Mouse (Mus musculus): ENCODE results near the gene Gch1. TPM values are rescaled to one million over a fixed set of nuclear protein-coding genes. Genes with fewer than 3 reads are reported as not detected.

Gene Gch1
- polyA plus RNA-seq, 1 experiment from 2014 or later: 37.1 TPM

GRCm38 (mm10) chr14:47161921-47162427 lies 27.2 kb downstream of the Gch1 start:
- no peak overlapping the region for H3K4me2 ChIP-seq (replicated peaks; ENCODE audit: low read depth)
- H3K9me3 ChIP-seq (ENCODE audit: control insufficient read depth): no peaks in the 10 kb centered on the region
- TF ChIP-seq CTCF (IDR thresholded peaks at IDR 0.05; ENCODE audit: low read depth): no peak
- H3K4me1 ChIP-seq (replicated peaks; ENCODE audit: control insufficient read depth, insufficient read depth, low read length): no peaks in the 10 kb centered on the region
- ATAC-seq: no peak
- H3K27me3 ChIP-seq (replicated peaks; ENCODE audit: control insufficient read depth, insufficient read depth, low read length): no peaks in the 10 kb centered on the region
- no peaks in the 10 kb centered on the region for H3K36me3 ChIP-seq (ENCODE audit: control insufficient read depth, insufficient read depth)
- H3K4me3 ChIP-seq (ENCODE audit: low read depth, low read length): no peak overlapping the region
- 71% methylated on average over 4 of the region's 5 CpGs for WGBS
- no peak overlapping the region for H3K9ac ChIP-seq (ENCODE audit: low read depth, low read length)
- no peak overlapping the region for H3K27ac ChIP-seq (ENCODE audit: low read depth, low read length)

- H3K27ac ChIP-seq (ENCODE audit: low read depth, low read length): no peak overlapping the region
Measured at GRCm38 (mm10) chr14:47160051-47160640, 29.1 kb downstream of the Gch1 start.

GRCm38 (mm10) chr14:47154303-47154702 lies 34.9 kb downstream of the Gch1 start:
- TF ChIP-seq CTCF (IDR thresholded peaks at IDR 0.05; ENCODE audit: low read depth): no peak
- ATAC-seq: no peak
- Histone ChIP-seq H3K4me3 (ENCODE audit: low read depth, low read length) (no peak overlapping the region), H3K27ac (ENCODE audit: low read depth, low read length) (no peak overlapping the region), H3K4me1 (replicated peaks; ENCODE audit: control insufficient read depth, insufficient read depth, low read length) (no peaks in the 10 kb centered on the region), H3K36me3 (ENCODE audit: control insufficient read depth, insufficient read depth) (no peaks in the 10 kb centered on the region), H3K4me2 (replicated peaks; ENCODE audit: low read depth) (no peak overlapping the region), H3K9me3 (ENCODE audit: control insufficient read depth) (no peaks in the 10 kb centered on the region), H3K27me3 (replicated peaks; ENCODE audit: control insufficient read depth, insufficient read depth, low read length) (no peaks in the 10 kb centered on the region), H3K9ac (ENCODE audit: low read depth, low read length) (no peak overlapping the region)
- 94% methylated on average over 3 of the region's 3 CpGs for WGBS

More at GRCm38 (mm10) chr14:47160051-47160640, 29.1 kb downstream of the Gch1 start:
- H3K4me3 ChIP-seq (ENCODE audit: low read depth, low read length): no peak overlapping the region
- H3K9me3 ChIP-seq (ENCODE audit: control insufficient read depth): no peaks in the 10 kb centered on the region
- 77% methylated on average over 2 of the region's 2 CpGs for WGBS
- H3K9ac ChIP-seq (ENCODE audit: low read depth, low read length): no peak overlapping the region
- ATAC-seq: no peak
- H3K4me1 ChIP-seq (replicated peaks; ENCODE audit: control insufficient read depth, insufficient read depth, low read length): no peaks in the 10 kb centered on the region
- no peaks in the 10 kb centered on the region for H3K36me3 ChIP-seq (ENCODE audit: control insufficient read depth, insufficient read depth)
- no peak for TF ChIP-seq CTCF (IDR thresholded peaks at IDR 0.05; ENCODE audit: low read depth)
- no peaks in the 10 kb centered on the region for H3K27me3 ChIP-seq (replicated peaks; ENCODE audit: control insufficient read depth, insufficient read depth, low read length)
- H3K4me2 ChIP-seq (replicated peaks; ENCODE audit: low read depth): no peak overlapping the region

DNA sequence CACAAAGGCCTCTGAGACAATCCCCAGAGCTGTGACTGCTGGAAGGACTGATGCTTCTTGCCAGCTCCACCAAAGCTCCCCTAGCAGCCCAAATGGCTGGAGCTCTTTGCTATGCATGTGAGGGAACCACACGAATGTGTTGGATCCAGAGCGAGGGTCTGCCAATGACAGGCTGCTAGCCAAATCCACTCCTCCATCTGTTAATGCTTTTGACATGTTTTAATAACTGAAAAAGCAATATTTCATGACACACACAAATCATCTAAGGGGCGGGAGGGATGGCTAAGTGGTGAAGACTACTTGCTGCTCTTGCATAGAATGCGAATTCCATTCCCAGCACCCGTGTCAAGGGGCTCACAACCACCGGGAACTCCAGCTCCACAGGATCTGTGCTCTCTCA lies 37.9 kb downstream of the Gch1 start:
- no peak overlapping the region for H3K27ac ChIP-seq (ENCODE audit: low read depth, low read length)
- H3K36me3 ChIP-seq (ENCODE audit: control insufficient read depth, insufficient read depth): no peaks in the 10 kb centered on the region
- no peak overlapping the region for H3K9ac ChIP-seq (ENCODE audit: low read depth, low read length)
- no peaks in the 10 kb centered on the region for H3K9me3 ChIP-seq (ENCODE audit: control insufficient read depth)
- ATAC-seq: no peak
- H3K4me2 ChIP-seq (replicated peaks; ENCODE audit: low read depth): no peak overlapping the region
- no peak for TF ChIP-seq CTCF (IDR thresholded peaks at IDR 0.05; ENCODE audit: low read depth)
- H3K4me3 ChIP-seq (ENCODE audit: low read depth, low read length): no peak overlapping the region
- WGBS: 89% methylated on average over 6 of the region's 6 CpGs
- no peaks in the 10 kb centered on the region for H3K27me3 ChIP-seq (replicated peaks; ENCODE audit: control insufficient read depth, insufficient read depth, low read length)
- H3K4me1 ChIP-seq (replicated peaks; ENCODE audit: control insufficient read depth, insufficient read depth, low read length): no peaks in the 10 kb centered on the region

GRCm38 (mm10) chr14:47144326-47144725 lies 44.9 kb downstream of the Gch1 start:
- Histone ChIP-seq H3K9ac (ENCODE audit: low read depth, low read length) (no peak overlapping the region), H3K4me2 (replicated peaks; ENCODE audit: low read depth) (no peak overlapping the region), H3K27me3 (replicated peaks; ENCODE audit: control insufficient read depth, insufficient read depth, low read length) (no peaks in the 10 kb centered on the region), H3K4me1 (replicated peaks; ENCODE audit: control insufficient read depth, insufficient read depth, low read length) (no peaks in the 10 kb centered on the region), H3K4me3 (ENCODE audit: low read depth, low read length) (no peak overlapping the region), H3K9me3 (ENCODE audit: control insufficient read depth) (no peaks in the 10 kb centered on the region), H3K27ac (ENCODE audit: low read depth, low read length) (no peak overlapping the region), H3K36me3 (ENCODE audit: control insufficient read depth, insufficient read depth) (no peaks in the 10 kb centered on the region)
- ATAC-seq: no peak
- 99% methylated on average over 5 of the region's 5 CpGs for WGBS
- no peak for TF ChIP-seq CTCF (IDR thresholded peaks at IDR 0.05; ENCODE audit: low read depth)

DNA sequence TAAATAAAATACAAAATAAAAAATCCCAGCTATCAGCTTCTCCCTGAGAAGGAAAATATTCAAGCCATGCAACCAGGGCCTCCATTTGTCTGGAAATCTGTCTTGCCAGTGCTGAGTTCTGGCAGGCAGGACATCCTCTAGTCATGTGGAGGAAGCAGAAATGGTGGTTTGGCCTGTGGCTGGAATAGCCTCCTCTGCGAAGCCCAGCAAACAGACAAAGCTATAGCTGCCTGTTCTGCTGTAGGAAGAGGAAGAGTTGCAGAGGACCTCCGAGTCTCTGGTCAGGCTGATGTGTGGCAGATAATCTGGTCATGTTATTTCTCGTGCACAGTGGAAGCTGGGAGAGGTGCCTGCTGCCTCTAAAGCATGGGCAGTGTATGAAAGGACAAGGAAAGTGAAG lies 50.4 kb downstream of the Gch1 start:
- Histone ChIP-seq H3K4me2 (replicated peaks; ENCODE audit: low read depth) (no peak overlapping the region), H3K4me3 (ENCODE audit: low read depth, low read length) (no peak overlapping the region), H3K9ac (ENCODE audit: low read depth, low read length) (no peak overlapping the region), H3K4me1 (replicated peaks; ENCODE audit: control insufficient read depth, insufficient read depth, low read length) (peaks cover 6% of the 10 kb centered on the region; the same call in 1 of the 2 replicates), H3K27me3 (replicated peaks; ENCODE audit: control insufficient read depth, insufficient read depth, low read length) (no peaks in the 10 kb centered on the region), H3K36me3 (ENCODE audit: control insufficient read depth, insufficient read depth) (no peaks in the 10 kb centered on the region), H3K27ac (ENCODE audit: low read depth, low read length) (no peak overlapping the region), H3K9me3 (ENCODE audit: control insufficient read depth) (no peaks in the 10 kb centered on the region)
- ATAC-seq: no peak
- WGBS: 74% methylated on average over 3 of the region's 3 CpGs
- TF ChIP-seq CTCF (IDR thresholded peaks at IDR 0.05; ENCODE audit: low read depth): no peak
